ENCODE assay signal across 11 mouse cellular contexts in genomic region chr2:157048395-157049181, GRCm38 (mm10). TPM values are rescaled to one million over a fixed set of nuclear protein-coding genes. Genes with fewer than 3 reads are reported as not detected.
DNase-seq lines count a peak whose midpoint lies in the region; ATAC-seq and TF ChIP-seq lines count a peak whose summit lies in the region.
"Had no signal": no experiment of that assay in that cellular context is flagged by ENCODE, and none has a peak within 500 bp of the region (broad histone marks: within the 10 kb centered on the region; RNA-seq: fewer than 3 reads in every experiment).

No protein-coding gene starts in this region.

- TF ChIP-seq POLR2A in olfactory bulb, adult 2 months (IDR thresholded peaks at IDR 0.05; ENCODE audit: insufficient read depth, low read depth, low read length), result no peak

- H3K4me3 ChIP-seq in lung, embryonic 15.5 days, result no peak overlapping the region
- no peak overlapping the region for H3K4me3 ChIP-seq in embryonic facial prominence, embryonic 14.5 days (ENCODE audit: low read depth, low read length)
- H3K4me3 ChIP-seq in olfactory bulb, adult 2 months (ENCODE audit: insufficient read depth, low read depth, low read length), result no peak overlapping the region
- no peak overlapping the region for H3K4me3 ChIP-seq in liver, embryonic 12.5 days
- H3K4me3 ChIP-seq: neural tube, embryonic 12.5 days had no signal

- no peaks in the 10 kb centered on the region for H3K9me3 ChIP-seq in lung, embryonic 15.5 days
- no peaks in the 10 kb centered on the region for H3K9me3 ChIP-seq in embryonic facial prominence, embryonic 14.5 days (ENCODE audit: control insufficient read depth, low read length)
- H3K9me3 ChIP-seq in liver, embryonic 12.5 days (replicated peaks), result no peaks in the 10 kb centered on the region

- WGBS in lung, embryonic 15.5 days, result 79% methylated on average over 13 of the region's 13 CpGs
- 88% methylated on average over 13 of the region's 13 CpGs for WGBS in embryonic facial prominence, embryonic 14.5 days
- WGBS in olfactory bulb, adult 2 months, result 25% methylated on average over 13 of the region's 13 CpGs
- 81% methylated on average over 13 of the region's 13 CpGs for WGBS in liver, embryonic 12.5 days (ENCODE audit: insufficient replicate concordance)

- peaks cover 71% of the 10 kb centered on the region for H3K36me3 ChIP-seq in lung, embryonic 15.5 days
- peaks cover 85% of the 10 kb centered on the region for H3K36me3 ChIP-seq in embryonic facial prominence, embryonic 14.5 days (ENCODE audit: control insufficient read depth, insufficient read depth, low read length)
- H3K36me3 ChIP-seq in liver, embryonic 12.5 days, result peaks cover 46% of the 10 kb centered on the region

- ATAC-seq in lung, embryonic 15.5 days (ENCODE audit: borderline replicate concordance, extremely low read depth, low FRiP score, low TSS enrichment), result no peak
- 0 out of 2 replicates have a peak, but pooled peaks have one; percentile 27 for ATAC-seq in embryonic facial prominence, embryonic 14.5 days (ENCODE audit: low read depth)
- ATAC-seq in liver, embryonic 12.5 days, result no peak

- H3K4me2 ChIP-seq in lung, embryonic 15.5 days, result no peak overlapping the region
- H3K4me2 ChIP-seq in embryonic facial prominence, embryonic 14.5 days (ENCODE audit: low read depth, low read length), result no peak overlapping the region
- no peak overlapping the region for H3K4me2 ChIP-seq in liver, embryonic 12.5 days
- H3K4me2 ChIP-seq: neural tube, embryonic 12.5 days had no signal

- H3K4me1 ChIP-seq in lung, embryonic 15.5 days, result peaks cover 30% of the 10 kb centered on the region
- H3K4me1 ChIP-seq in embryonic facial prominence, embryonic 14.5 days (ENCODE audit: control insufficient read depth, insufficient read depth, low read length), result no peaks in the 10 kb centered on the region
- peaks cover 48% of the 10 kb centered on the region for H3K4me1 ChIP-seq in olfactory bulb, adult 2 months (ENCODE audit: control insufficient read depth, insufficient read depth, low read length)
- no peaks in the 10 kb centered on the region for H3K4me1 ChIP-seq in liver, embryonic 12.5 days

- TF ChIP-seq CTCF in olfactory bulb, adult 2 months (IDR thresholded peaks at IDR 0.05; ENCODE audit: insufficient read depth, low read depth, low read length), result no peak

- no peaks in the 10 kb centered on the region for H3K27me3 ChIP-seq in lung, embryonic 15.5 days
- no peaks in the 10 kb centered on the region for H3K27me3 ChIP-seq in embryonic facial prominence, embryonic 14.5 days (replicated peaks; ENCODE audit: control insufficient read depth, insufficient read depth, low read length)
- H3K27me3 ChIP-seq in liver, embryonic 12.5 days (replicated peaks), result no peaks in the 10 kb centered on the region
- H3K27me3 ChIP-seq: neural tube, embryonic 12.5 days had no signal

- no peak for DNase-seq in lung, postnatal 36 days
- no peak for DNase-seq in embryonic facial prominence, embryonic 14.5 days (ENCODE audit: low spot score)
- DNase-seq in layer of hippocampus, adult 9-11 months, result peak; percentile 89
- DNase-seq in ovary, adult 18-20 months (ENCODE audit: low spot score), result no peak
- DNase-seq in spleen, postnatal 36 days (ENCODE audit: low spot score in 2 of 2), result no peak

- no peak overlapping the region for H3K9ac ChIP-seq in lung, embryonic 15.5 days
- no peak overlapping the region for H3K9ac ChIP-seq in embryonic facial prominence, embryonic 14.5 days (ENCODE audit: low read depth, low read length)
- H3K9ac ChIP-seq in liver, embryonic 12.5 days, result no peak overlapping the region
- H3K9ac ChIP-seq: neural tube, embryonic 12.5 days had no signal

- peak overlapping the region; percentile 39; the same call in 1 of the 2 replicates for H3K27ac ChIP-seq in lung, embryonic 15.5 days
- H3K27ac ChIP-seq in embryonic facial prominence, embryonic 14.5 days (replicated peaks; ENCODE audit: low read depth, low read length), result peak overlapping the region; percentile 49
- peak overlapping the region; percentile 88 for H3K27ac ChIP-seq in olfactory bulb, adult 2 months (ENCODE audit: insufficient read depth, low read depth, low read length)
- H3K27ac ChIP-seq in liver, embryonic 12.5 days, result no peak overlapping the region

RNA-seq across cellular contexts. Expression of gene Soga1, which starts 30.5 kb away (rescaled TPM):
- 4.1 and 5.1 TPM in 2 replicates for polyA plus RNA-seq in lung, embryonic 15.5 days (2015; fragmentation: Nextera tagmentation; extraction: Ambion mirVana)
- 5.2 and 6.3 TPM in 2 replicates for polyA plus RNA-seq in embryonic facial prominence, embryonic 14.5 days (2014; fragmentation: Nextera tagmentation; extraction: Ambion mirVana)
- polyA plus RNA-seq in olfactory bulb, adult 2 months (2012; ENCODE audit: insufficient read depth, insufficient read length, low replicate concordance, missing spikeins), result not detected in 2 replicates
- polyA plus RNA-seq in liver, embryonic 12.5 days (2016; fragmentation: Nextera tagmentation; extraction: Ambion mirVana), result 3.4 TPM in 2 replicates

RNA-seq across cellular contexts. Expression of gene Tldc2, which starts 38.3 kb away (rescaled TPM):
- polyA plus RNA-seq in lung, embryonic 15.5 days (2015; fragmentation: Nextera tagmentation; extraction: Ambion mirVana), result not detected in 2 replicates
- polyA plus RNA-seq in embryonic facial prominence, embryonic 14.5 days (2014; fragmentation: Nextera tagmentation; extraction: Ambion mirVana), result not detected in 2 replicates
- not detected in 2 replicates for polyA plus RNA-seq in olfactory bulb, adult 2 months (2012; ENCODE audit: insufficient read depth, insufficient read length, low replicate concordance, missing spikeins)
- 0.29 TPM in 1 of 2 replicates, not detected in the other for polyA plus RNA-seq in liver, embryonic 12.5 days (2016; fragmentation: Nextera tagmentation; extraction: Ambion mirVana)
- polyA plus RNA-seq: heart, embryonic 16.5 days; limb, embryonic 11.5 days; neural tube, embryonic 12.5 days had no signal

RNA-seq across cellular contexts. Expression of gene Dsn1, which starts 41.6 kb away (rescaled TPM):
- 39.0 and 40.9 TPM in 2 replicates for polyA plus RNA-seq in lung, embryonic 15.5 days (2015; fragmentation: Nextera tagmentation; extraction: Ambion mirVana)
- 25.8 and 32.7 TPM in 2 replicates for polyA plus RNA-seq in embryonic facial prominence, embryonic 14.5 days (2014; fragmentation: Nextera tagmentation; extraction: Ambion mirVana)
- polyA plus RNA-seq in olfactory bulb, adult 2 months (2012; ENCODE audit: insufficient read depth, insufficient read length, low replicate concordance, missing spikeins), result not detected in 2 replicates
- polyA plus RNA-seq in liver, embryonic 12.5 days (2016; fragmentation: Nextera tagmentation; extraction: Ambion mirVana), result 38.7 TPM in 2 replicates

RNA-seq across cellular contexts. Expression of gene Ndrg3, which starts 56.7 kb away (rescaled TPM):
- polyA plus RNA-seq in lung, embryonic 15.5 days (2015; fragmentation: Nextera tagmentation; extraction: Ambion mirVana), result 43.2 and 49.7 TPM in 2 replicates
- polyA plus RNA-seq in embryonic facial prominence, embryonic 14.5 days (2014; fragmentation: Nextera tagmentation; extraction: Ambion mirVana), result 43.3 and 49.6 TPM in 2 replicates
- 187 and 436 TPM in 2 replicates for polyA plus RNA-seq in olfactory bulb, adult 2 months (2012; ENCODE audit: insufficient read depth, insufficient read length, low replicate concordance, missing spikeins)
- 55.4 and 56.4 TPM in 2 replicates for polyA plus RNA-seq in liver, embryonic 12.5 days (2016; fragmentation: Nextera tagmentation; extraction: Ambion mirVana)

Comparison
In these comparisons a context has a peak if more than half of its experiments do, and no peak if none do; other contexts are left out.
1. RNA of gene Dsn1, which starts 41.6 kb away (polyA plus RNA-seq): 39.0 to 40.9 TPM in lung, embryonic 15.5 days, 38.7 TPM in liver, embryonic 12.5 days and 25.8 to 32.7 TPM in embryonic facial prominence, embryonic 14.5 days; not detected in olfactory bulb, adult 2 months; every median in the first group is over 10 times any median in the second.